Mouse (Mus musculus) 3134 (cell line): Measurements from ENCODE around the gene Aars2.

Experiments used
- DNase-seq: peaks from one replicate; pipeline ENCODE4 v3.0.0-alpha.2; 2011; ENCODE audit warnings: low spot score; ENCODE audit not compliant: insufficient read length; ENCODE audit errors: extremely low read depth

The Aars2 gene

GRCm38 (mm10) chr17:45542129-45542528, 35.5 kb downstream of the Aars2 start:
- DNase-seq, result no peak

DNA sequence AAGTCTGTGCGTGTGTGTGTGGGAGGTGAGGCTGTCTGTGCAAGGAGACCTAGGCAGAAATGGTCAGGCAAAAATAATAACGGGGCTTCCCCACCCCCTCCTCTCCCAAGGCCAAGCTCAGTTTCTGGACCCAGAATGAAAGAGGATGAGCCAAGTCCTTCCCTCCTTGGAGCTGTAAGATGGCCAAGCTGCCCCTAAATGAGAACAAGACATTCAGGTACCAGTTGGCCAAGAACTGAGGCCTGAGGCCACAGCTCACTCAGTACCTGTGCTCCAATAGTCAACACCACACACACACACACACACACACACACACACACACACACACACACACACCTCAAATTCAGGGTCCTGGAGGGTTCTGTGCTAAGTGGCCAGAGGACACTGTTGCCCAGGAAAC, 36.1 kb downstream of the Aars2 start:
- no peak for DNase-seq

DNA sequence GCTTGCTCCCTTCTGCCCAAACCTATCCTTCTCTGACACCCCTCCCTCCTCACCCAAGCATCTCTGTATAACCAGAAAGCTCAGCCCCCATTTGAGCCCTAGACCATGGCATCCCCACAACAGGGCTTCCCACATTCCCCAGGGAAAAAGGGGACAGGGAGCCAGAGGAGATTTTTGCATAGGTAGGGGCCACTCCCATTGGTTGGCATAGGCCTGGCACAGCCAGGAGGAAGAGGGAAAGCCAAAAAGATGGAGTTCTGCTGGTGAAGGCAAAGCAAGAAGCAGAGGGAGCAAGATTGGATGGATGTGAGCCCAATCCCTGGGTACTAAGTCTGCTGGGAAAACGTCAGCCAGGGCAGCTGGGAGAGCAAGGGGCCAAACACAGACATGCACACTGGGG, 36.5 kb downstream of the Aars2 start:
- DNase-seq, result no peak

DNA sequence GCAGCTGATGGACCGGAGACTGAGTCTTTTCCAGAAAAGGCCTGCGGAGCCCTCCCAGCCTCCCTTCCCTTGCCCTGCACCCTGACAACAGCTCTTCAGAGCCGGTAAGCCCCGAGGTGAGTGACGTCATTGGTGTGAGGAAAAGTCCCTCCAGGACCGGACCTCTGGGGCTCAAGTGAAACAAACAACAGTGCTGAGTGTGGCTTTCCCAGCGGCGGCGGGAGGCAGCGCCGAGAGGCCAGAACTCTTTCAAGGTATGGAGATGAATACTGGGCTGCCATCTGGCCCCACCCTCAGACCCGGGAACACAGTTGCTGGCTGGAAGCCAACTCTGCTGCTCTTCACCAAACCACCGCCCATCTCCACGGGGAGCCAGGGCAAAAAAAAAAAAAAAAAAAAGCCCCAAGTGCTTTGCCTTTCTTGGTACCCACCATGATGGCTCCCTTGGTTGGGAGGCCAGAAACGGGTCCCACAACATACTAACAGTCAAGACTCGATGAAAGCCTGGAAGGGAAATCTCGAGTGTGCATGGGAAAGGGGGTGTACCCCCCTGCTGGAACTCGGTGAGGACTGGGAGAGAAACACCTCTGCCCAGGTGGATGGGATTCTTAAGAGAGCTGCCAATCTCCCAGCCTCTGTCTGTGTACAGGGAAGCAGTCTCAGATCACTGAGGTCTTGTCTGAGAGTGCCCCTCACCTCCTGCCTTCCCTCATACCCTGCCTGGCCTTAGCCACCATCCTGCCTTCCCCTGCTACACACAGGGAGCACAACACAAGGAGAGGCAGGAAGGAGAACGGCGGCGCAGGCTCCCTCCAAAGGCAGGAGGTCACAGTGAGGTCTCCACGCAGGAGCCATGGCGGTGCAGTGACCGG, 37.6 kb downstream of the Aars2 start:
- no peak for DNase-seq

DNA sequence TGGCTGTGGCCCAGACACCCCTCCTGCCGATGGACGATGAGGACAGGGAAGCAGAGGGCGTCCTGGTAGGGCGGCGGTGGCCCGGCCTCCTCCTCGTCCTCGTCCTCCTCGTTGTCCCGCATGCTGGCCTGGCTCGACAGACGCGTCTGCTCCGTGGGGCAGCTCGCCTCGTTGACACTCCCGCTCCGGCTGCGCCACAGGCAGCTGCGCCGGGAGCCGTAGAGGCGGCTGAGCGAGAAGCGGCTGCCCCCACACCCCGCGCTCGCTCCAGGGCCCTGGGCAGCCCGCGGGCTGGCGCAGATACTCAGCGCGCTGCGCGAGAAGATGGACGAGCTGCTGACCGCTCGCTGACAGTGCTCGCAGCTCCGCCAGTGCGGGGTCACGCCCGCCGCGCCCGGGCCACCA, 38.2 kb downstream of the Aars2 start:
- DNase-seq, result no peak

DNA sequence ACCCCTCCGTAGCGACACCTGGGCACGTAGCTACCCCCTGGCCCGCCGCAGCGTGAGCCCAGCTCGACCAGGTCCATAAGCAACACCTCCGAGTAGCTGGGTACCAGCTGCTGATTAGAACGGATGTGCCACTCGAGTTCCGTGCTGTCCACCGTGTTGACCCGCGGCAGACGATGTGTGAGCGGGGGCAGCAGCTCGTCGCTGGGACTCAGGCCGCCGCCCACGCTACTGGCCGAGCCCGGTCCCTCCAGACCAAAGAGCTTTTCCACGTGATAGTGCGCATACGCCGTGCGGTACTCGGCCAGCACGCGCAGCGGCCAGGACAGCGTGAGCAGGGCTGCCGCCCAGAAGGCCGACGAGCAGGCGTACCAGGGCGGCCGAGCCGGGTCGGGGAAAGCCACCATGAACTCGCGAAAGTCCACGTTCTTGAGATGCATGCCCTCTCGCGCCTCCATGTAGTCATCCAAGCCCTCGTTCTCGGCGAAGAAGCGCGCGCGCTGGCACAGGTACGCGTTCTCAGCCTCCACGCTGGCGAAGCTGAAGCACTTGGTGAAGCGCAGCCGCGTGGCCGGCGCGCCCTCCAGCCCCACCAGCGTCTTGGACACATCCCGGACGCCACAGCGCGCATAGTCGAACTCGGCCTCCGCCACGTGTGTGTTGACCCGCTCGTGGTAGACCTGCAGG, 38.8 kb downstream of the Aars2 start:
- DNase-seq, result no peak

DNA sequence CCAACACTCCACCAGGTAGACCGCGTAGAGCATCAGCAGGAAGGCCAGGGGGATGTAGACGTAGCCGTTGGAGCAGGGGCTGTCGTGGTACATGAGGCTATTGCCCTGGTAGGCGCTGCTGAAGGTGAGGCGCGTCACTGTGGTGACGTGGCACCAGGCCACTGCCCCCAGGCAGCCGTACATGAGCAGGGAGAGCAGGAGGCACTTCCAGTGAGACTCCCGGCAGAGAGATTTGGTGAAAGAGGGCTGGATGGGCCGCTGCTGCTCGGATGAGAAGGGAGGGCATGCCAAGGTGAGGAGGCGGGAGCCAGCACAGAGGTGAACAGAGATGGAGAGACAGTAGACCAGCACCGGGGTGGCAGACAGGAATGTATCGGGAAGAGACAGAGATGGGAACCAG, 40.3 kb downstream of the Aars2 start:
- DNase-seq, result no peak

- no peak for DNase-seq
Measured at GRCm38 (mm10) chr17:45547461-45548190, 41.0 kb downstream of the Aars2 start.

DNA sequence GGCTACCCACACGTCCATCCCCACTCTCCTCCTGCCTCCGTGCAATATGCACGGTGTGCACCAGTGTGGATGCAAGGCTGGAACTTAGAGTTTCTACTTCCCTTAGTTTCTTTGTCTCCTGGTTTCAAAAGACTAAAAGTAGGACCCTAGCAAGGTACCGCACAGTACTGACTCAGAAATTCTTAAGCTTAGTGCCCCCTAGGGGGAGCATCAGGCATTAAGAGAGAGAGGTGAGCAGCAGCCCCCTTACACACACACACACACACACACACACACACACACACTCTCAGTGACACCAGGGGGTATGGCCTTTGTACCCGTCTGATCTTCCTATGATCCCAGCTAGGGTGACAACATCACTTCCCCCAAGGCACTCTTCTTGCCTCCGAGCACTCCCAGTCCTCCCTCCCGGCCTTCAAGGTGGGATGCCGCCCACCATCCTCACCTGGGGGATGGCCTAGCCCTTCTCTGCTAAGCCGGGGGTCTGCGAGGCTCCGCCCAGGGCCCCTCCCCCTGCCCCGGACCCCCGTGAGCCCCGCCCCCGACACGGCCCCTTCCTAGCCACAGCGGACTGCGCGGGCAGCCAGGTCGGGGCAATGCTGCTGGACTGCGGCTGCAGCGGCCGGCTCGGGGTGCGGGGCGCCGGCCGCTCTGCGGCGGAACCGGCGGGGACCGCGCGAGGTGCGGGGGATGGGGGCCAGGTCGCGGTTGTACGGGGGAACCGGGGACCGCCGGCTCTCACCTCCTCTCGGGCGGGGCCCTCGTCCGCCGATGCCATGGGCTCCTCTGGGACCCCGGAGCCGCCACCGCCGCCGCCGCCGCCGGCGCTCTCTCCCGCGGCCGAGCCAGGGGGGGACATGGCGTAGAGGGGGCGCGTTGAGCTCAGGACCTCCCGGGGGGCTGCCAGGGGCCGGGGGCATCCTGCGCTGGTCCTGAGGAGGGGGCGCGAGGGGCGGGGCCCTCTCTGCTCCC, 42.2 kb downstream of the Aars2 start:
- no peak for DNase-seq

- DNase-seq, result no peak
Measured at GRCm38 (mm10) chr17:45549617-45550181, 43.1 kb downstream of the Aars2 start, which contains the start of gene Tmem151b. Gene Tmem151b (minus strand): TSS chr17:45549677.

DNA sequence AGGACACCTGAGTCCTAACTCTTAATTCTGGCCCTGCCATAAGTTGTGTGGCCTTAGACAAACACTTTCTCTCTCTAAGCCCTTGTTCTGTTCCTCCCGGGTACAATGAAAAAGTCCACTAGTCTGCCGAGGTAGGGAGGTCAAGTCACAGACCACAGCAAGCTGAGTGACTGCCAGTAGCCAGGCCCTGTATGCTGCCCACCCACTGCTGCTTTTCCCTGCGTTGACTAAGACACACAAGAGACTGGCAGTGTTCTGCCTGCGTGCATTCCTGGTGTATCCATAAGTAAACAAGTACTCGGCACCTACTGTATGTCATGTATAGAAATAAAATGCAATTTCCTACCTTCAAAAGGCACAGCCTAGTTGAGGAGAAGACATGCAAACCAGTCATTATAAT, 43.6 kb downstream of the Aars2 start:
- DNase-seq, result no peak

- DNase-seq, result no peak
Measured at GRCm38 (mm10) chr17:45551249-45551796, 44.7 kb downstream of the Aars2 start.

- DNase-seq, result no peak
Measured at GRCm38 (mm10) chr17:45551816-45552451, 45.3 kb downstream of the Aars2 start.

DNA sequence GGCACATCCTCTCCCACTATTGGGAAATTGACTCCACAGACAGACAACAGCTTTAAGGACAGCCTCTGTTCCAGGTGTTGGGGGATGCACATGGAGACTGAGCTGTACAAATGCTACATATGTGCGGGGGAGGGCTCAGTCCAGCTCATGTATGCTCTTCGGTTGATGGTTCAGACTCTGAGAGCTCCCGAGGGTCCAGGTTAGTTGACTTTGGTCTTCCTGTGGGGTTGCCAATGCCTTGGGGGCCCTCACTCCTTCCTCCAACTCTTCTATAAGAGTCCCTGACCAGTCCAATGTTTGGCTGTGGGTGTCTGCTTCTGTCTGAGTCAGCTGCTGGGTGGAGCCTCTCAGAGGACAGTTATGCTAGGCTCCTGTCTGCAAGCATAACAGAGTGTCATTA, 46.4 kb downstream of the Aars2 start:
- DNase-seq, result no peak

DNA sequence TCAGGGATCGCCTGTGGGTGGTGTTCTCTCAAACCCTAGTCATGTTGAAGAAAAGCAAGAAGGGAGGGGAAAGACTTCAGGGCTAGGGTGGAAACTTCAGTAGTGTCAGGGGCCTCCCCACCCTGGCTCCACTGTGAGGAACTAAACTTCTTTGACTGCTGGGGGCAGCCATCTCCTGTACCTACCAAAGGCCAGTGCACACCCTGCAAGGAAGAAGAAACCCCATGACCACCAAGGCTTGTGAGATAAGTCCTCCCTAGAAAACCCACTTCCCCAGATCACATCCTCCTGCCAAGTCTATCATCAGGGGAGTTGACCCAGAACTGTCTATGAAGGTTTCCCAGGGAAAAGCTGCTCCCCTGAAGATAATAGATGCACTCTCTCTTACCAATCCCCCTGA, 47.8 kb downstream of the Aars2 start:
- no peak for DNase-seq

GRCm38 (mm10) chr17:45555452-45556106, 48.9 kb downstream of the Aars2 start, which contains the start of gene Nfkbie:
Gene Nfkbie (plus strand): TSS chr17:45555703.
- peak; percentile 96 for DNase-seq

DNA sequence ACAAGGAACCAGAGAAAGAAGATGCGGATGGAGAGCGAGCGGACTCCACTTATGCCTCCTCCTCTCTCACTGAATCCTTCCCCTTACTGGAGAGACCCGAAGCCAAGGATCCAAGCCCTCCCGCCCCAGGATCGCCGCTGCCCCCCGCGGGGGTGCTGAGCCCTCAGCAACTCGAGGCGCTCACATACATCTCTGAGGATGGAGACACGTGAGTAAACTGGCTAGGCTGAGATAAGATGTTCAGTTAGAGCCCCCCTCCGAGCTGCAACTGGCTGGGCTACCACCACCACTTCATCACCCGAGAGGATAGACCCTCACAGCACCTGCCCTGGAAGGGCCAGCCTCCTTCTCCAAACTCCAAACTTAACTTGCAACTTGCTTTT, 49.5 kb downstream of the Aars2 start:
- no peak for DNase-seq

- DNase-seq, result no peak
Measured at GRCm38 (mm10) chr17:45556514-45557245, 50.0 kb downstream of the Aars2 start.
